Mouse (Mus musculus): ENCODE measurements at regions not wholly inside any gene's neighbourhood (a gene's known extent, or its start where the extent isn't known, plus 50 kb on each side); places are given as distances from the start of the nearest gene placed in this dataset.

GRCm38 (mm10) chr3:120854322-120854721 lies 317.2 kb downstream of the Rwdd3 start:
- TF ChIP-seq POLR2A (IDR thresholded peaks at IDR 0.05; ENCODE audit: insufficient read depth, low read depth, low read length) (no peak), EP300 (IDR thresholded peaks at IDR 0.05; ENCODE audit: insufficient read depth, low read depth, low read length) (no peak)
